Mouse (Mus musculus) olfactory bulb, adult 2 months (tissue): ENCODE data around the gene Mmp11.

Experiments
- CTCF ChIP-seq: fragments of 200-500 bp; IDR thresholded peaks from 2 replicates; pipeline ENCODE4 v1.5.1; 2012; ENCODE audit warnings: low read depth, mild to moderate bottlenecking, low read length, moderate library complexity; ENCODE audit not compliant: insufficient read depth
- POLR2A ChIP-seq: fragments of 200-500 bp; IDR thresholded peaks from 2 replicates; pipeline ENCODE4 v1.6.1; 2012; ENCODE audit warnings: mild to moderate bottlenecking, low read depth, low read length, moderate library complexity; ENCODE audit not compliant: insufficient read depth

GRCm38 (mm10) chr10:75897373-75897772 is 38.9 kb downstream of the Mmp11 start:
- TF ChIP-seq CTCF (0 out of 2 replicates have a peak, but pooled peaks have one; percentile 24), POLR2A (no peak)
